Mouse (Mus musculus) T-helper 1 cell (primary cell): ENCODE measurements at regions not wholly inside any gene's neighbourhood (a gene's known extent, or its start where the extent isn't known, plus 50 kb on each side); places are given as distances from the start of the nearest gene placed in this dataset.

ENCODE experiments used
- in situ Hi-C: fragments of 300-600 bp; cut with MboI, MseI; formaldehyde crosslinking; loops from one replicate; pipeline ENCODE4 v1.15.1; 2025; ENCODE audit warnings: high pct_unique_total_duplicates

DNA sequence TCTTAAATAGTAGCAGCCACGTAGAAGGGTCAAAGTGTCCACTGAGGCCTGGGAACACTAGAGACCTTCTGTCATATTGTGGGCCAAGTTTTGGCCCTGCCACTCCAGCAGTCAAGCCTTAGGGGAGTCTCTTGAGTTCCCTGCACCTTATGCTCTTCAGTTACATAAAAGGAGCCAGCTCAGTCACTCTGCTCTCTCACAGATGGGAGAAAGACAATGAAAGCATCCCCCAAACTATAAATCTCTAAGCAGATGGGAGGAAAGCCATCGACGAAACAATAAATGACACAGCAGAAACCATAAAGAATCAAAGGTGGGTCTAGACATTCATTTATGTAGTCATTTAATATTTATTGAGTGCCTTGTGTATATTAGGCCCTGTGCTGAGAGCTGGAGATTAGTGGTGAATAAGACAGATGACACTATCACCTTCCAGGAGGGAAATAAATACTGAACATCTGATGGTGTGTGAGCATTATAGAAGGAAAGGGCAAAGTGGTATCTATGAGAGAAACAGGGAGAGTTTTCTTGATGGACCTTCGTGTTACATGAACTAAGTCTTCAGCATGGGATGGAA, 137.5 kb upstream of the Synpr start:
- in situ Hi-C loops, result no loop called here

DNA sequence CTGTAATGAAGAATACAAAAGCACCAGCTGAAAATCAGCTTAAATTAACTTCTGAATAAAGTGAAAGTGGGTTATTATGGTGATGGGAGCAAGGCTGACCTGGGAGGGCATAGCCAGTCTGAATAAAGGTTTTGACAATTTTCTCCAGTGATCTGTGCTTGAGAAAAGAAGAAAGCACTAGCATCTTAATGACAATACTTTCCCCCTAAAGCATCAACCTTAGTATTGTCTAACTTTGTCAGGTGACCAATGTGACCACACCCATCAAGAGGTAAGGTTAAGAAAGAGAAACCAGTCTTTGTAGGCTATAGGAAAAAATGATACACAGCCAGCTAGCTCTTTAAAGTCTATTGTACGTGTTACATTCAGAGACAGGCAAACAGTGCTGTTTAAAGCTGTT, 135.0 kb upstream of the Synpr start:
- in situ Hi-C loops, result no loop called here

DNA sequence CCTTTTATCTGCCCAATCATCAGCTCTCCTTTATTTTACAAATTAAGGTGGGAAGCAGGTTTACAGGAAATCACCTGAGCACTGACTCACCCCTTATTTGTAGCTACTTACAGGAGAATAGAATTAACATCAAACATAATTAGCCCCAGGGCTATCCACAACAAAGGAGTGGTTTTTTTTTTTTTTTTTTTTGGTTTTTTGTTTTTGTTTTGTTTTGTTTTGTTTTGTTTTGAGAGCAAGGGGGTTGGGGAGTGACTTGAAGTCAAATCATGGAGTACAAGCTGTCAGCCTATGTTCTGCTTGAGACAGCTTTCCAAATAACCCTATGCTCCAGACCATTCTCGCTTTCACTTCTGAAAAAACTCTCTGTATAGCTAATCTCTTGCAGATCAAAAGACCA, 132.9 kb upstream of the Synpr start:
- in situ Hi-C loops, result no loop called here

DNA sequence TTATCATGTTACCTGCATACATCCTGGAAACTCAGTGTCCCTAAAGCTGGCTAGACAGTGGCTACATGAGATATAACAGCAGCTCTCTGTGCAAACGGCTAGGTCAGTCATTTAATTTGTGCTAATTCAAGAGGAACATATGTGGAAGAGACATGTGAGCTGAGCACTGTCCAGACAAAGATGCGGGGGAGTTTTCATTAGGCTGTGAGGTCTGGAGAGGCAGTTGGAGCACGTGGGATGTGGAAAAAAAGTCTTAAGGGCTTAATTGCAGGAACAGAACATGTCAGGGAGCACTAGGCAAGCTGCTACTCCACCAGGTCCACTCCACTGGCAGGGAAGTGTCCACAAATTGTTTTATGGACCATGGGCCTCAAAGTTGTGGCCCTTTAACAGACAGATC, 108.4 kb upstream of the Synpr start:
- in situ Hi-C loops, result loop anchor here (10.0 kb wide), 1 partner anchor 729 kb away; no protein-coding TSS in a partner anchor

DNA sequence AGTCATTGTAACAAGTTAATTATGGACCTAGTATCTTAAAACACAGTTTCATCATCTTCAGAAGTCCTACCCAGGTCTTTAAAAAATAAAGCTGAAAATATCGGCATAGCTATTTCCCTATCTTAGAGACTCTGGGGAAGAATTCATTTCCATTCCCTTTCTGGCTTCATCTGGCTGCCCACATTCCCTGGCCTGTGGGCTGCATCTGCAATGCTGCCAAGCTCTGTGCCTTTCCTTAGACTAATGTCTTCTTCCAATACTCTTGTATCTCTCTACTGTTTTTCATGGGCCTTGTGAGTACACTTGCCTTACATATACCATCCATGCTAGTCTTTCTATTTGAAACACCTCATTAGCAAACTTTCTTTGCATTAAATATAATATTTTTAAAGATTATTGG, 106.7 kb upstream of the Synpr start:
- in situ Hi-C loops, result loop anchor here (10.0 kb wide), 1 partner anchor 727 kb away; no protein-coding TSS in a partner anchor

DNA sequence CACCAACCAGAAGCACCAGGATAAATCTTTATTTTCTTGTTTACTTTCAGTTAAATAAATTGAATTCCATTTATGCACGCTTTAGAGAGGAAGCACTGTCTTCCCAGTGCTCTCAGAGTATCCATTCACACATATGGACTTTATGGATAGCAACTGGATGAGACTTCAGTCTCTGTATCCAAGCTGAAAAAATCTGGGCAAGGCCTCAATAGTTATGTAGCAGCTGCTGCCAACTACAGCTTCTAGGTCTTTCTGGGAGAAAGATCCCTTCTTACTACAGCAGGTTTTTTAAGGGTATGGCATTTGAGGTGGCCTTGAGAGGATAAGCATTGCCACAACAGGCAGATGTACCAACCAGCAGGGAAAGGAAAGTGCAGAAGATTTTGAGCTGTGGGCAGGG, 93.8 kb upstream of the Synpr start:
- in situ Hi-C loops, result no loop called here

DNA sequence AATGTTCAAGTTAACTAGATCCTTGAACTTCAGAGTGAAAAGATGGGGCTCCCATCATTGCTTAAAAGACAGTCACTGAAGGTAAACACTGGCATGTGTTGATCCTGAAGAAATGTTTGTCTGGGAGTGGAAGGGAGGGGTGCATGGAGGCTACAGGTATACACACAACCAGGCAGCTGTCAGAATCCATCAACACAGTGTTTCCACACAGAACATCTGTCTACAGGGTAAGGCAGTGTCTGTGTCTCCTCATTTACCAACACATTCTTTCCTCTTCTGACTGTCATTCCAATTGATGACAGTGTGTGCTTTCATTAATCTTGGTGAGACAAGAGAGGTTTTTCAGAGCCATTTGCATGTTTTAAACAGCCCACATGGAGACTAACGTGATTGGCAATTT, 91.8 kb upstream of the Synpr start:
- in situ Hi-C loops, result no loop called here

DNA sequence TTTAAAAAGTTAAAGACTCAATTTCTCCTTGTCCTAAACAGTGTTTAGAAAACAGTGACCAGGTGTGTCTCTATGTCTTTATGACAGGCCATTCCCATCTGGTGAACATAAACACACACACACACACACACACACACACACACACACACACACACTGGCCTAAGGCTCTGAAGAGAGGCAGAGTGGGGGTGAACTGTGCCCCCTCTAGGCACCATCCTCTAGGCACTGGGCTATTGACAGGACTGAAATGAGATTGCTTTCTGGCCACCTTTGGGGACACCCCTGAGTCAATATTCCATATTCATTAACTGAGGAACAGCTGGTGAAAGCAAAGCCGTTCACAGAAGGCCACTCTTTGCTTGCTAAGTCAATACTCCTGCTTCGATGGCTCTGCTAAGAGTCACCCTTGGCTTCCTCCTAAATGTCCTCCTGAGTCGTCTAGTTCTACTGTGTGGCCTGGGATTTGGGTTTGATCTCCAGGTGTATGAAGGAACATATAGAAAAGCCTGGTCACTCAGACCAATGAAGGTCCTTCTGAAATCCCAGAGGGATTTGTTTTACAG, 87.2 kb upstream of the Synpr start:
- in situ Hi-C loops, result no loop called here

DNA sequence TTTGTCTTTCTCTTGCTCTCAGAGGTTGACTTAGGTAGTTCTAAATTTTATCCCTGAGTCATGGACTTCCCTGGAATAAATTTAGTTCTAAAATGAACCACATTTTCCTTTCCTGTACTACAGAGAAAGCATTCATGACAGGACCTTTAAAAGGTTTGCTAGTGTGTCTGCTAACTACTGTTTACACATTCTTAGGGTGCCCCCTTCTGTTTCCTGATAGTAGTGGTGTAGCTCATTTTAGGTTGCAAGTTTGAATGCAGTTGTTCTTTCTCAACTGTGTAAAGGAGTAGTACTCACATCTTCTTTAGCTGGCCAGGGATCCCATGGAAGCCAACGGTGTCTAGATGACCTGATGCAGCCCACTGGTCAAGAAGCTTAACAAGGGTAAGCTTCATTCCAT, 86.1 kb upstream of the Synpr start:
- in situ Hi-C loops, result no loop called here

DNA sequence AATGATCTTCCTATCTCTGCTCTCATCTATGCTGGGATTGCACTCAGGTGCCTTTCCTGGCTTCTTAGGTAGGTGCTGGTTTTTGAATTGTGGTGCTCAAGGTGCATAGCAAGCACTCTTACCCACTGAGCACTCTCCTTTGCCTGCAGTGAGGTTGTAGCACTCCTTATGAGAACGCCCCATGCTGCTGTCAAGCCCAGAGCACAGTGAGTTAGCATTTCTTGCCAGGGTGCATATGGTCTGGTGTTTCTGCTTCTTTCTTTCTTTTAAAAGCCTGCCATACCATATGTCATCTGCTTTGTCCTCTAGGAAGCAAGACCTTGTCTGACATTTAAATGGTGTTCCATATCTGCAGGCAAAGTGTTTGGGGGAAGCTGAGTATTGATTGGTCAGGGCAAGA, 71.9 kb upstream of the Synpr start:
- in situ Hi-C loops, result no loop called here
